Mouse (Mus musculus): ENCODE results near the gene Nfix. TPM values are rescaled to one million over a fixed set of nuclear protein-coding genes. Genes with fewer than 3 reads are reported as not detected.
"Not testable (repeated sequence)": the region's sequence is repeated elsewhere in the genome, so short reads cannot be mapped to it uniquely, and the experiment has no call there.

The Nfix gene
- total RNA-seq, 1 experiment from 2014 or later: 26.3 TPM

- peak; percentile 75 to 80 for ATAC-seq (replicated peaks in 1 of 2; ENCODE audit: insufficient read depth in 1 of 2, low FRiP score in 2 of 2, low TSS enrichment in 1 of 2, low read depth in 1 of 2, poor library complexity in 2 of 2, severe bottlenecking in 2 of 2)
Measured at GRCm38 (mm10) chr8:84687705-84688100, 112.4 kb downstream of the Nfix start, which contains the start of gene Nacc1. Gene Nacc1, minus strand, starts transcription at chr8:84687862.

DNA sequence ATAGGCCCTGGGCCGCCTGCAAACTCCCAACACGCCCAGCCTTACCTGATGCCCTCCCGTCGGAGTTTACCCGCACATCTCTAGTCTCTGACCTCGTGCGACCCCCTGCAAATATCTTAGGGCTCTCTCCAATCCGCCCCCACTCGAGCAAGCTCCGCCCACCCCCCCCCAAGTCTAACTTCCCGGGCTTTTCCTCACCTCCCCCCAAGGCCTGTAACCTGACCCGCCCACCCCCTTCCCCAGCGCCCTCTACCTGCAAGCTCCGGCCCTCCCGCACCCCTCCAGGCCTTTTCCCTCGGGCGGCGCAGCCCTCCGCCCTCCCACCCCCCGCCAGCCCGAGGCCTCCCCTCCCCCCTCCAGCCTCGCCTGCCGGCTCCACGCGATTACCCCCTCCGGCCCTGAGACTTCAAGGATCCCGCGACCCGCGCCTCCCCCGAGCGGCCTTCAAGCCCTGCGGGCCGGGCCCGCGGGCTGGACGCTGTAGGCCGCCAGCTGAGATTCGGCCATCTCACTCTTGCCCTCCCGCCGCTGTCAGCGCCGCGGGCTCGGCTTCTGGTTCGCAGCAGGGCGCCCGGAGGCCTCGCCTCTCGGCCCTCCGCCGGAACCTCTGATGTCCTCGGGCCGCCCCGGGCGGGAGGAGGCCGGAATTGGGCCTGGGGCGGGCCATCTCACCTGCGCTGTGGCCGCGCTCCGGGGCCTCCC is 113.0 kb downstream of the Nfix start:
- no peak for ATAC-seq (replicated peaks in 1 of 2; ENCODE audit: insufficient read depth in 1 of 2, low FRiP score in 2 of 2, low TSS enrichment in 1 of 2, low read depth in 1 of 2, poor library complexity in 2 of 2, severe bottlenecking in 2 of 2)

GRCm38 (mm10) chr8:84686191-84687002 is 113.7 kb downstream of the Nfix start, which contains the start of gene Trmt1:
Gene Trmt1, plus strand, starts transcription at chr8:84686307.
- ATAC-seq (replicated peaks in 1 of 2; ENCODE audit: insufficient read depth in 1 of 2, low FRiP score in 2 of 2, low TSS enrichment in 1 of 2, low read depth in 1 of 2, poor library complexity in 2 of 2, severe bottlenecking in 2 of 2): 0 out of 4 replicates have a peak, but pooled peaks of 1 of the 2 experiments have one; percentile 16

- ATAC-seq (replicated peaks in 1 of 2; ENCODE audit: insufficient read depth in 1 of 2, low FRiP score in 2 of 2, low TSS enrichment in 1 of 2, low read depth in 1 of 2, poor library complexity in 2 of 2, severe bottlenecking in 2 of 2): no peak
Measured at GRCm38 (mm10) chr8:84684537-84684936, 115.6 kb downstream of the Nfix start.

GRCm38 (mm10) chr8:84682257-84682656 is 117.9 kb downstream of the Nfix start:
- no peak for ATAC-seq (replicated peaks in 1 of 2; ENCODE audit: insufficient read depth in 1 of 2, low FRiP score in 2 of 2, low TSS enrichment in 1 of 2, low read depth in 1 of 2, poor library complexity in 2 of 2, severe bottlenecking in 2 of 2)

- ATAC-seq (replicated peaks in 1 of 2; ENCODE audit: insufficient read depth in 1 of 2, low FRiP score in 2 of 2, low TSS enrichment in 1 of 2, low read depth in 1 of 2, poor library complexity in 2 of 2, severe bottlenecking in 2 of 2): no peak
Measured at GRCm38 (mm10) chr8:84681476-84681875, 118.7 kb downstream of the Nfix start.

- no peak for ATAC-seq (replicated peaks in 1 of 2; ENCODE audit: insufficient read depth in 1 of 2, low FRiP score in 2 of 2, low TSS enrichment in 1 of 2, low read depth in 1 of 2, poor library complexity in 2 of 2, severe bottlenecking in 2 of 2)
Measured at GRCm38 (mm10) chr8:84677305-84677704, 122.8 kb downstream of the Nfix start.

GRCm38 (mm10) chr8:84670295-84671006 is 129.7 kb downstream of the Nfix start:
- not testable (repeated sequence) for ATAC-seq (replicated peaks in 1 of 2; ENCODE audit: insufficient read depth in 1 of 2, low FRiP score in 2 of 2, low TSS enrichment in 1 of 2, low read depth in 1 of 2, poor library complexity in 2 of 2, severe bottlenecking in 2 of 2)

DNA sequence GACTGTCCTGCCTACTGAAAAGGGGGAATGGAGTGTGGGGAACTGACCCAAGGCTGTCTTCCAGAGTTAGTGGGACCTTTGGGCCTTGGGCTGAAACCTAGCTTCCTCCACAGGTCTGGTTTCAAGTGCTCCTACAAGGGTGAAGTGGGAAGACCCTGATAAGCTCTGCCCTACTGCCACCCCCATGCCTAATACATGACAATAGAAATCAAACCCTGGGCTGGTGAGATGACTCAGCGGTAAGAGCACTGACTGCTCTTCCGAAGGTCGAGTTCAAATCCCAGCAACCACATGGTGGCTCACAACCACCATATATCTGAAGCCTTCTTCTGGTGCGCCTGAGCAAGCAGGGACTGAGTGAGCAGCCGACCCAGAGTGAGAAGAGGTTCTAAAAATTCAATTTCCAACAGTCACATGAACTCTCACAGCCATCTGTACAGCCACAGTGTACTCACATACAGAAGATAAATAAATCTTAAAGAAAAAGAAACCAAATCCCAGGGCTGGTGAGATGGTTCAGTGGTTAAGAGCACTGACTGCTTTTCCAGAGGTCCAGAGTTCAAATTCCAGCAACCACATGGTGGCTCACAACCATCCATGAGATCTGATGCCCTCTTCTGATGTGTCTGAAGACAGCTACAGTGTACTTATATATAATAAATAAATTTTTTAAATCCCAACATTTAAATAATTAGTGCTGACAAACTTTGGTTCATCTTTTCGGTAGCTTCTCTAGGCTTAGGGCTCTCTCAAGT is 131.2 kb downstream of the Nfix start:
- no peak for ATAC-seq (replicated peaks in 1 of 2; ENCODE audit: insufficient read depth in 1 of 2, low FRiP score in 2 of 2, low TSS enrichment in 1 of 2, low read depth in 1 of 2, poor library complexity in 2 of 2, severe bottlenecking in 2 of 2)

GRCm38 (mm10) chr8:84668081-84668480 is 132.1 kb downstream of the Nfix start:
- ATAC-seq (replicated peaks in 1 of 2; ENCODE audit: insufficient read depth in 1 of 2, low FRiP score in 2 of 2, low TSS enrichment in 1 of 2, low read depth in 1 of 2, poor library complexity in 2 of 2, severe bottlenecking in 2 of 2): no peak

DNA sequence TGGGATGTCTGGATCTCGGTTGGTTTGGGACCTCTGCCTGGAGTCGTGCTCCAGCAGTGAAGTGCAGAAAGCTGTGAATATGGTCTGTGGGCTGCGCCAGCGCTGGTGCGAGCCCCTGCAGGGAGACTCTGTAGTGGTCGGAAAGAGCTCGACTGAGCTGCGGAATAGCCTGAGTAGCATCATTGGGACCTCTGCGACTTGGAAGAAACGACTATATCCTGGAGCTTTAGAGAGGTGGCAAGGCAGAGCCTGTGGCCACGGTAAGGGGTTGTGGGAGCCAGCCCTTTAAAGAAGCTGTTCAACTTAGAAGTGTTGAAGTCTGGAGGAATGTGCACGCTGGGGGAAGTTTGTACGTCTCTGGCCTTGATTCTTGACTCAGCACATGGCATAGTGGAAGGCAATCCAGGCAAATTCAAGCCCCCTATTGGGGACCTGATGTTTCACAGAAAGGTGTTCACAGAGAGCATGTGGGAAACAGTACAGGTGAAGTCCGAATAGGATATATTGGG is 134.7 kb downstream of the Nfix start:
- ATAC-seq (replicated peaks in 1 of 2; ENCODE audit: insufficient read depth in 1 of 2, low FRiP score in 2 of 2, low TSS enrichment in 1 of 2, low read depth in 1 of 2, poor library complexity in 2 of 2, severe bottlenecking in 2 of 2): no peak

DNA sequence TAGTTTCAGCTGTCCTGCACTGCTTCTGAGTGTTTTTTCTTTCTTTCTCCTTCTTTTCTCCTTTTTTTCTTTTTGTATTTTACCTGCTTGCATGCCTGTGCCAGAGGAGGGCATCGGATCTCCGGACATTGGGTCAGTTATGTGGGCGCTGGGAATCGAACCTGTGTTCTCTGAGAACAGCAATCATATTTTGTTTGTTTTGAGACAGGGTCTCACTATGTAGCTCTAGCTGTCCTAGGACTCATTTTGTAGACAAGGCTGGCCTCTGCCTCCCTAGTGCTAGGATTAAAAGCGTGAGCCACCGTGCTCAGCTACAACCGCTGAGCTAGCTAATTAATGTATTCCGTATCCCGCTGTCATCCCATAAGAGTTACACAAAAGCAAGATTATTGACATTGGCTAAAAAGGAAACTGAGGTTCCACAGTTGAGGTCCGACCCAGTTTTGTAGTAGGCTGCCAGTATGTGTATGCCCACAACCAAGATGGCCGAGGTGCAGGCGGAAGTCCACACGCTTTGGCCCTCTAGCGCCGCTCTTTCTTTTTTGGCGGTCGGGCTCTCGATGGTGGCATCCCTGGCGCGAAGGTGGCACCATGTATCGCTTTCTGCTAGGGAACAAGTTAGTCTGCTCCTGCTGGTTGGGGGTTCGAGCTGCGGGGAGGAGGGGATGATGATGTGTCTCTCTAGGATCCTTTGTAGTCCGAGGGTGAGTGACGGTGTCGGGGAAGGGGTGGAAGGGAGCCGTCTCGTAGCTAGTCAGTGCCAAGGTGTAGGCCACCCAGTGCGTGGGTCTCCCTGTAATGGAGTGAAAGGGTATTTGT is 135.4 kb downstream of the Nfix start:
- peak; percentile 20 to 24; a peak in 3 of 4 replicates for ATAC-seq (replicated peaks in 1 of 2; ENCODE audit: insufficient read depth in 1 of 2, low FRiP score in 2 of 2, low TSS enrichment in 1 of 2, low read depth in 1 of 2, poor library complexity in 2 of 2, severe bottlenecking in 2 of 2)

DNA sequence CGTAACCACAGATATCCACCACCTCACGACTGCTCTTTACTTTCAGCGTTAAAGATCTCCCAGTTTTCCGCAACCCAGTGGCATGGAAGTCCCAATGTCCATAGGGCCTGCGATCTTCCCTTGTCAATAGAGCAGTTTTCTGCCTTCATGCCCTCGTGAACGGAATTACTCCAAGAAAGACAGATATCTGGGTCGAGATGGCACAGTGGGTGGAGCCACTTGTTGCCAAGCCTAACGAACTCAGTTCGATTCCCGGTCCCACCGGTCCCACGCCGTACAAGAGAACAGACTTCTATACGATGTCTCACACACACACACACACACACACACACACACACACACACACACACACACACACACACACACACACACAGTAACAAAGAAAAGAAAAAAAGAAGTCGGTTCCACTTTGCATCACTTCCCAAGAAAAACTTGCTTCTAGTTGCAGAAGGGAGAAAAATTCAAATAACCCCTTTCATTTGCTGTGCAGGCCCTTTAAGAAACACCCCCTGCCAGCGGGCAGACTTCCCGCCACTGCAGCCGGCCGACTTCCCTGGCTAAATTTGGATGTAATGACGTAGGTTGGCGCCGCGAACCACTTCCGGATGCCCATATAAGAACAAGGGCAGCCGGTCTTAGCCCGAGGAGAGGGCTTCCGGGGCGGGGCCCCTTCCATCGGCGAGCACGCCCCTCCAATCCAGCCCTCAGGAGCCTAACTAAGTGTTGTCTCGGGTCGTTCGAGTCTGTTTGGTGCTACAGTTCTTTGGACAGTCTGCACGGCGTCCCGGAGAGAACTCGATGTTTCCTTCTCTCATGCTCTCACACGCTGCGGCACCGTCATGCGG is 136.4 kb downstream of the Nfix start:
- peak; percentile 35 to 46 for ATAC-seq (replicated peaks in 1 of 2; ENCODE audit: insufficient read depth in 1 of 2, low FRiP score in 2 of 2, low TSS enrichment in 1 of 2, low read depth in 1 of 2, poor library complexity in 2 of 2, severe bottlenecking in 2 of 2)

- peak; percentile 43 to 63 for ATAC-seq (replicated peaks in 1 of 2; ENCODE audit: insufficient read depth in 1 of 2, low FRiP score in 2 of 2, low TSS enrichment in 1 of 2, low read depth in 1 of 2, poor library complexity in 2 of 2, severe bottlenecking in 2 of 2)
Measured at GRCm38 (mm10) chr8:84662581-84663065, 137.5 kb downstream of the Nfix start, which contains the start of gene Ier2. Gene Ier2, minus strand, starts transcription at chr8:84662852.

- no peak; a peak in 1 of 4 replicates for ATAC-seq (replicated peaks in 1 of 2; ENCODE audit: insufficient read depth in 1 of 2, low FRiP score in 2 of 2, low TSS enrichment in 1 of 2, low read depth in 1 of 2, poor library complexity in 2 of 2, severe bottlenecking in 2 of 2)
Measured at GRCm38 (mm10) chr8:84661961-84662571, 138.1 kb downstream of the Nfix start.

Data from hematopoietic stem cell, adult 5-6 weeks (primary cell).